Mouse (Mus musculus) heart, embryonic 16.5 days (tissue): Measurements from ENCODE around the gene Gm12355. TPM values are rescaled to one million over a fixed set of nuclear protein-coding genes. Genes with fewer than 3 reads are reported as not detected.
"Not testable (repeated sequence)": the region's sequence is repeated elsewhere in the genome, so short reads cannot be mapped to it uniquely, and the experiment has no call there.

Experiments used
- ATAC-seq: fragments of 200-750 bp; cut with Nextera tagmentation; replicated peaks from 2 replicates; pipeline ENCODE4 v1.8.0; 2017; ENCODE audit warnings: moderate number of reproducible peaks; ENCODE audit not compliant: insufficient read depth, low FRiP score; ENCODE audit errors: extremely low read depth
- H3K27ac ChIP-seq: fragments of 300-500 bp; sonication (generic); 2 replicates; pipeline ENCODE4 v1.5.1; 2014; ENCODE audit warnings: mild to moderate bottlenecking, low read length, control low read depth, moderate library complexity
- H3K27me3 ChIP-seq: fragments of 300-500 bp; sonication (generic); 2 replicates; pipeline ENCODE4 v1.6.1; 2014; ENCODE audit warnings: low read length, mixed read lengths; ENCODE audit not compliant: control insufficient read depth, insufficient read depth
- H3K36me3 ChIP-seq: fragments of 300-500 bp; sonication (generic); 2 replicates; pipeline ENCODE4 v1.6.1; 2014; ENCODE audit not compliant: control insufficient read depth, insufficient read depth
- H3K4me1 ChIP-seq: fragments of 300-500 bp; sonication (generic); 2 replicates; pipeline ENCODE4 v1.6.1; 2014; ENCODE audit warnings: low read length, mixed read lengths; ENCODE audit not compliant: control insufficient read depth, insufficient read depth
- H3K4me2 ChIP-seq: fragments of 300-500 bp; sonication (generic); 2 replicates; pipeline ENCODE4 v1.6.1; 2014; ENCODE audit warnings: low read depth, mild to moderate bottlenecking, control low read depth, low read length
- H3K4me3 ChIP-seq: fragments of 300-500 bp; sonication (generic); 2 replicates; pipeline ENCODE4 v1.5.1; 2014; ENCODE audit warnings: mild to moderate bottlenecking, control low read depth, low read length
- H3K9ac ChIP-seq: fragments of 300-500 bp; sonication (generic); 2 replicates; pipeline ENCODE4 v1.6.1; 2014; ENCODE audit warnings: low read length, control low read depth
- H3K9me3 ChIP-seq: fragments of 300-500 bp; sonication (generic); replicated peaks from 2 replicates; pipeline ENCODE4 v1.6.1; 2016; ENCODE audit warnings: low read length; ENCODE audit not compliant: control insufficient read depth
- WGBS: fragments of 180-500 bp; shearing (Covaris S2); extraction: QIAGEN DNeasy Blood & Tissue Kit; methylation state at CpG from one replicate; pipeline ENCODE4 v1.1.7; 2014; 5-methylcytosine and 5-hydroxymethylcytosine counted together
- polyA plus RNA-seq: library from polyadenylated mRNA; unstranded; fragments of >200 nt; fragmentation: Nextera tagmentation; extraction: Ambion mirVana; gene quantifications from 2 replicates; pipeline ENCODE4 v1.2.1, GENCODE M21; 2015

Gene Gm12355
- polyA plus RNA-seq, 1 experiment from 2014 or later = 2.9 TPM

DNA sequence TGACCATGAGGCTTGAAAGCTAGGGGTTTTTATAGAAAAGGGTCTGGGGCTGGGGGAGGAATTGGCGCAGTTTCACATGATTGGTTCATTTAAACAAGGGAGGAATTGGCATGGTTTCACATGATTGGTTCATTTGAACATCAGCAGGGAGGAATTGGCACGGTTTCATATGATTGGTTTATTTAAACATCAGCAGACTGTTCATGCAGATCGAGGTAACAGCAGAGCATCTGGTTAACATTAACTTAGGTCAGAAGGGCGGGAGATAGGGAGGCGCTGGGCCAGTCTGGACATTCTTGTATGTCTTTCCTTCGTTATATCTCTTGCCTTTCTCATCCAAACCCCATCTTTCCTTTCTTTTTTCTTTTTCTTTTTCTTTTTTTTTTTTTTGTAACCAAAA is 1.5 kb downstream of the Gm12355 start:
- not testable (repeated sequence) for H3K27ac ChIP-seq, ATAC-seq

GRCm38 (mm10) chr11:98620791-98621190 is 4.7 kb downstream of the Gm12355 start:
- Histone ChIP-seq H3K4me2 (no peak overlapping the region), H3K36me3 (no peaks in the 10 kb centered on the region), H3K9me3 (peaks cover 6% of the 10 kb centered on the region), H3K9ac (no peak overlapping the region), H3K27ac (no peak overlapping the region), H3K4me3 (no peak overlapping the region), H3K27me3 (no peaks in the 10 kb centered on the region), H3K4me1 (no peaks in the 10 kb centered on the region)
- WGBS = 89% methylated on average over 13 of the region's 13 CpGs
- ATAC-seq = no peak

More for the DNA sequence above, 1.5 kb downstream of the Gm12355 start:
- WGBS = 68% methylated on average over 6 of the region's 6 CpGs
- not testable (repeated sequence) for H3K4me1 ChIP-seq, H3K27me3 ChIP-seq, H3K36me3 ChIP-seq, H3K9ac ChIP-seq, H3K4me3 ChIP-seq, H3K9me3 ChIP-seq, H3K4me2 ChIP-seq

DNA sequence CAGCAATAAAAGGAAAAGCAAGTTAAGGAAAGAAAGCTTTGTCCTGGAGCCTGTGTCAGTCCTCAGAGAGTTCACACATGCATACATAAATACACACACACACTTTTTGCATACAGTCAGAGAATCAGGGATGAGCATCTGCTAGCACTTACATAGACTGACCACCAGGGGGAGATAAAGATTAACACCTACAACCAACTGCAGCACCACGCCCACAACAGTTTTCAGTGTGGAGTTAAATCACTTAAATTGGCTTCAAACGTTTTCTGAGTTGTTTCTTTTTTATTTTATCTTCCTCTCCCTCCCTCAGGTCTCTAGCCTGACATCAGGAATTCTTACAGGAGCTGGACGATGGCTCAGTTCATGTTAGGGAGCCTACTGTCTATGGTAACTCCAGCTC is 18.7 kb downstream of the Gm12355 start:
- no peaks in the 10 kb centered on the region for H3K36me3 ChIP-seq
- H3K4me3 ChIP-seq = no peak overlapping the region
- H3K4me1 ChIP-seq = peaks cover 8% of the 10 kb centered on the region
- H3K27ac ChIP-seq = no peak overlapping the region
- H3K9ac ChIP-seq = no peak overlapping the region
- no peaks in the 10 kb centered on the region; the same call in 1 of the 2 replicates for H3K27me3 ChIP-seq
- ATAC-seq = no peak
- H3K4me2 ChIP-seq = no peak overlapping the region
- WGBS = 10% methylated on average over 3 of the region's 3 CpGs
- no peaks in the 10 kb centered on the region for H3K9me3 ChIP-seq

DNA sequence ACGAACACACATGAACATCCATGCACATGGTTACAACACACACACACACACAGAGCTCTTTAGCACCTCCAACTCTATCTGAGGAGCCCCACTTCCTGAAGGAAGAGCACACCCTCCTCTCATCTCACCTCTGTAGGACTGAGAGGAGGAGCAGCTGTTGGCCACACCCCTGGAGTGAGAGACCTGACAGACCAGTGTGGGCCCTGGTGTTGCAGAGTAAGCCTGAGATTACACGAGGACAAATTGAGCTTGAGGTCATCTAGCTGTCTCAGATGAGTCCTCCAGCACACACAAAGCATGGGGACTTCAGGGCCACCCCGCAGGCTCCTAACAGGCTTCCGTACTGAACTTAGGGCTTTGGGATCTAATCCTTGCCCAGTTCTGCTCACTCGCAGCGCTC is 20.6 kb downstream of the Gm12355 start:
- H3K4me1 ChIP-seq = peaks cover 16% of the 10 kb centered on the region
- not testable (repeated sequence) for H3K27ac ChIP-seq, H3K9me3 ChIP-seq, H3K9ac ChIP-seq, H3K36me3 ChIP-seq, H3K4me3 ChIP-seq, ATAC-seq, H3K27me3 ChIP-seq, H3K4me2 ChIP-seq
- 59% methylated on average over 6 of the region's 6 CpGs for WGBS

GRCm38 (mm10) chr11:98603953-98604352 is 21.5 kb downstream of the Gm12355 start:
- H3K27ac ChIP-seq = no peak overlapping the region
- no peaks in the 10 kb centered on the region for H3K36me3 ChIP-seq
- H3K27me3 ChIP-seq = peaks cover 7% of the 10 kb centered on the region
- H3K4me1 ChIP-seq = peaks cover 17% of the 10 kb centered on the region
- no peak overlapping the region for H3K9ac ChIP-seq
- no peak for ATAC-seq
- no peak overlapping the region for H3K4me3 ChIP-seq
- H3K4me2 ChIP-seq = no peak overlapping the region
- WGBS = 75% methylated on average over 2 of the region's 2 CpGs
- H3K9me3 ChIP-seq = no peaks in the 10 kb centered on the region

DNA sequence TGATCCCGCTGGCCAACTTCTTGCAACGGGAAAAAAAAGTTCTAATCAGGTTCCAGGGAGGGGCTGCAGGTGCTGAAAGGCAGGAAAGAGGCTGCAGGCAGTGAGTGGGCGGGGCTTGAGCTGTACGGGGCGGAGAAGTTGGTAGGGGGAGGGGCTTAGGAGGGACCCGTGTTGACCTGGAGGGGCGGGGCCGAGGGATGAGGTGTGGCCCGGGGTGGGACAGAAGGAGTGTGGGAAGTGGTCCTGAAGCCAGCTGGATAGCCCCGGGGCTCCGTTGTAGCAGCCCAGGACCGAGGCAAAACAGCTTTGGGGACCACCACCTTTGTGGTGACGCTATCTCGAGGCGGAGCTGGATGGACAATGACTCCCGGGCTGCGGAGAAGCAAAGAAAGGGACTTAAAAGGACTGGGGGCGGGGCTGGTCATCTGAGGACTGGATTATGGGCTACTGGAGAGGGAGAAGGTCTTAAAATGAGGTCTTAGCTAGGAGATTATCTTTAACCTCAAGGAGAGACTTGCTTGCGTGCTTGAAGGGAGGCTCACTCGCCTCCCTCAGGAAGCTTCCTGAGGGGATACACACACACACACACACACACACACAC is 23.3 kb downstream of the Gm12355 start:
- 0 out of 2 replicates have a peak, but pooled peaks have one; percentile 46 for ATAC-seq
- Histone ChIP-seq H3K4me2 (peak overlapping the region; percentile 63), H3K27ac (no peak overlapping the region), H3K27me3 (peaks cover 14% of the 10 kb centered on the region), H3K36me3 (no peaks in the 10 kb centered on the region), H3K9me3 (no peaks in the 10 kb centered on the region), H3K9ac (peak overlapping the region; percentile 41; the same call in 1 of the 2 replicates), H3K4me1 (peaks cover 21% of the 10 kb centered on the region), H3K4me3 (peak overlapping the region; percentile 39)
- 1% methylated on average over 20 of the region's 20 CpGs for WGBS

GRCm38 (mm10) chr11:98599291-98599690 is 26.2 kb downstream of the Gm12355 start:
- Histone ChIP-seq H3K9me3 (no peaks in the 10 kb centered on the region), H3K27ac (no peak overlapping the region), H3K9ac (peak overlapping the region; percentile 38; the same call in 1 of the 2 replicates), H3K27me3 (peaks cover 14% of the 10 kb centered on the region), H3K4me1 (peaks cover 21% of the 10 kb centered on the region), H3K4me2 (peak overlapping the region; percentile 2; the same call in 1 of the 2 replicates), H3K4me3 (no peak overlapping the region), H3K36me3 (no peaks in the 10 kb centered on the region)
- 23% methylated on average over 18 of the region's 18 CpGs for WGBS
- no peak for ATAC-seq

GRCm38 (mm10) chr11:98598851-98599290 is 26.6 kb downstream of the Gm12355 start:
- peaks cover 14% of the 10 kb centered on the region for H3K27me3 ChIP-seq
- H3K4me2 ChIP-seq = peak overlapping the region; percentile 2; the same call in 1 of the 2 replicates
- H3K9me3 ChIP-seq = no peaks in the 10 kb centered on the region
- peak overlapping the region; percentile 38; the same call in 1 of the 2 replicates for H3K9ac ChIP-seq
- H3K4me3 ChIP-seq = no peak overlapping the region
- no peak overlapping the region for H3K27ac ChIP-seq
- peaks cover 21% of the 10 kb centered on the region for H3K4me1 ChIP-seq
- no peak for ATAC-seq
- WGBS = 58% methylated on average over 18 of the region's 18 CpGs
- H3K36me3 ChIP-seq = no peaks in the 10 kb centered on the region

DNA sequence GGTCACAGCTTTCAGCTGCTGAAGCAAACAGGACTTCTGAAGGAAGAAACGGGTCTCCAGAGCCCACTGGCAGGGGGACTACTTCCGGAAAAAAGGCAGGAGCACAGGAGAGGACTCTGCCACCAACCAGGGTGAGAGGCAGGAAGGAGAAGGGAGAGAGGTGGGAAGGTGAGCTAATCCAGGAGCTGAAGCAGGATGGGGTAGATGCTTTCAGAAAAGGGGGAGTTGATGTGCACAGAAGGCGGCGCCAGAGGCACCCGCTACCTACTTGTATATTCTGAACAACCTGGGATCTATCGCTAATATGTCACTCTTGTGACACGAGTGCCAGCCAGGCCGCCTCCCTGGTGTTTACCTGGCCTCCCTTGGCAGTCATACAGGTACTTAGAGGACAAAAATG is 27.5 kb downstream of the Gm12355 start, which contains the start of gene Lrrc3c:
Lrrc3c (plus strand) TSS at position 301 of the 400 bp plus-strand sequence.
- H3K36me3 ChIP-seq = no peaks in the 10 kb centered on the region

More for the DNA sequence above, 27.5 kb downstream of the Gm12355 start, which contains the start of gene Lrrc3c:
- Histone ChIP-seq H3K9ac (peak within 1 kb of the TSS; percentile 38; the same call in 1 of the 2 replicates), H3K4me2 (peak within 1 kb of the TSS; percentile 2; the same call in 1 of the 2 replicates), H3K27ac (no peak within 1 kb of the TSS), H3K4me1 (peaks cover 21% of the 10 kb centered on the region), H3K27me3 (peaks cover 14% of the 10 kb centered on the region), H3K9me3 (no peaks in the 10 kb centered on the region), H3K4me3 (no peak within 1 kb of the TSS)
- 85% methylated on average over 8 of the region's 8 CpGs for WGBS
- no peak for ATAC-seq
